Mouse (Mus musculus) heart, embryonic 14.5 days (tissue): ENCODE measurements around the gene Rassf5. TPM values are rescaled to one million over a fixed set of nuclear protein-coding genes. Genes with fewer than 3 reads are reported as not detected.
A peak's percentile ranks its signal among the peaks of the same experiment; 100 is the strongest.

Source experiments
- ATAC-seq: fragments of 200-750 bp; cut with Nextera tagmentation; 2 replicates; pipeline ENCODE4 v1.8.0; 2017; ENCODE audit warnings: low read depth, moderate TSS enrichment; ENCODE audit not compliant: insufficient number of reproducible peaks, insufficient read depth, low FRiP score
- H3K27ac ChIP-seq, 2 experiments: fragments of 200-500 bp in 1 of 2; fragments of 300-500 bp in 1 of 2; sonication (generic) in 1 of 2; replicated peaks in 1 of 2; 2 replicates each; pipeline ENCODE4 v1.5.1; 2012 to 2014; ENCODE audit warnings: low read depth in 2 of 2, low read length in 2 of 2, control low read depth in 1 of 2, mild to moderate bottlenecking in 1 of 2, mixed read lengths in 1 of 2; ENCODE audit not compliant: control insufficient read depth in 1 of 2, insufficient read depth in 1 of 2
- H3K27me3 ChIP-seq: fragments of 300-500 bp; sonication (generic); 2 replicates; pipeline ENCODE4 v1.6.1; 2014; ENCODE audit warnings: mild to moderate bottlenecking, low read length, control low read depth; ENCODE audit not compliant: control insufficient read depth, insufficient read depth
- H3K36me3 ChIP-seq: fragments of 300-500 bp; sonication (generic); 2 replicates; pipeline ENCODE4 v1.6.1; 2014; ENCODE audit warnings: mild to moderate bottlenecking, control low read depth, low read length, mixed read lengths; ENCODE audit not compliant: control insufficient read depth, insufficient read depth
- H3K4me1 ChIP-seq, 2 experiments: fragments of 200-500 bp in 1 of 2; fragments of 300-500 bp in 1 of 2; sonication (generic) in 1 of 2; 2 replicates each; pipeline ENCODE4 v1.6.1; 2012 to 2014; ENCODE audit warnings: low read length in 2 of 2, control low read depth in 1 of 2, mixed read lengths in 1 of 2; ENCODE audit not compliant: control insufficient read depth in 2 of 2, insufficient read depth in 2 of 2
- H3K4me2 ChIP-seq: fragments of 300-500 bp; sonication (generic); 2 replicates; pipeline ENCODE4 v1.6.1; 2014; ENCODE audit warnings: mild to moderate bottlenecking, low read length
- H3K4me3 ChIP-seq, 2 experiments: fragments of 200-500 bp in 1 of 2; fragments of 300-500 bp in 1 of 2; sonication (generic) in 1 of 2; 2 replicates each; pipeline ENCODE4 v1.5.1; 2012 to 2014; ENCODE audit warnings: low read length in 2 of 2, mild to moderate bottlenecking in 2 of 2, control low read depth in 1 of 2, low read depth in 1 of 2, moderate library complexity in 1 of 2; ENCODE audit not compliant: control insufficient read depth in 1 of 2, insufficient read depth in 1 of 2
- H3K9ac ChIP-seq: fragments of 300-500 bp; sonication (generic); 2 replicates; pipeline ENCODE4 v1.6.1; 2014; ENCODE audit warnings: mild to moderate bottlenecking, low read length
- H3K9me3 ChIP-seq: fragments of 300-500 bp; sonication (generic); 2 replicates; pipeline ENCODE4 v1.6.1; 2016; ENCODE audit warnings: low read length, control low read depth; ENCODE audit not compliant: control insufficient read depth
- WGBS: fragments of 180-500 bp; shearing (Covaris S2); extraction: QIAGEN DNeasy Blood & Tissue Kit; methylation state at CpG from one replicate; pipeline ENCODE4 v1.1.7; 2014; 5-methylcytosine and 5-hydroxymethylcytosine counted together
- polyA plus RNA-seq: library from polyadenylated mRNA; unstranded; fragments of >200 nt; fragmentation: Nextera tagmentation; extraction: Ambion mirVana; gene quantifications from 2 replicates; pipeline ENCODE4 v1.2.1, GENCODE M21; 2014

The Rassf5 gene
- polyA plus RNA-seq, result 10.7 and 19.3 TPM in 2 replicates

DNA sequence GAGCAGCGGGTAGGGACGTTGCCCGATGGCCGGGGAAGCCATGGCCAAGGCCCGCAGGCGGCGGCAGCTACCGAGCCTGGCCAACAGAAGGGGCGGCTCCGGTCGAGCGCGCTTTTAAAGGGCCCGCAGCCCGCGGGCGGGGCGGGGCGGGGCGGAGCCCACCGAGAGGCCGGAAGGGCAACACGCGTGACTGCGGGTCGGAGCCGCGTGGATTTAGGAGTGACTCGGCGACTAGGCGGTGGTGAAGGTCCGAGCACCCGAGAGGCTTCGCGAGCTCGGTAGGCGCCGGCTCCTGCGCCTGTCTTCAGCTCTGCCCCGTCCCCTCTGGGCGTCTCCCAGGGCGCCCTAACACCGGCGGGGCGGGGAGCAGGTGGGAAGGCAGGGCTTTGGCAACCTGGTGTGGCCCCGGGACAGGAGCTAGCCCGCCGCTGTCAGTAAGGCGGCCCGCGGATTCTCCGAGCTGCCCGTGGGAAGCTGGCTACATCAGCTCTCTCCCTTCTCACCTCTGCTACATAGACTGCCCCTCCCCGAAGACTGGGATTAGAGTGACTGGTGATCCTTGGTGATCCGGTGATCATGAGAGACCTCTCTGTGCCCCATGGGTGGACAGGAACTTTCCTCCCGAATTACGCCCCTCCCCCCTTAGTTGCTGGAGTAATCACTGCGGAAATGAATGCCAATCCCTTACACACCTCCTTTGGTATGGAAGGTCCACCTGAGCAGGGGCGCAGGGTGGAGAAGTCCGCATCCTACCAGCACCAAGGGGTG, at the start of gene Rassf5:
Gene Rassf5, minus strand, starts transcription at position 170 of the 768 bp plus-strand sequence.
- H3K36me3 ChIP-seq, result no peaks in the 10 kb centered on the region
- H3K4me2 ChIP-seq, result peak within 1 kb of the TSS; percentile 94
- peak within 1 kb of the TSS; percentile 78 for H3K9ac ChIP-seq
- no peaks in the 10 kb centered on the region for H3K9me3 ChIP-seq
- peaks cover 15% of the 10 kb centered on the region for H3K27me3 ChIP-seq
- peak within 1 kb of the TSS; percentile 72 to 91 for H3K4me3 ChIP-seq
- H3K27ac ChIP-seq, result peak within 1 kb of the TSS in 1 of 2 experiments; percentile 54; a peak in 1 of 4 replicates
- WGBS, result 1% methylated on average over 49 of the region's 60 CpGs
- peaks cover 15 to 32% of the 10 kb centered on the region in 2 experiments for H3K4me1 ChIP-seq
- ATAC-seq, result peak; percentile 44; the same call in 1 of the 2 replicates

DNA sequence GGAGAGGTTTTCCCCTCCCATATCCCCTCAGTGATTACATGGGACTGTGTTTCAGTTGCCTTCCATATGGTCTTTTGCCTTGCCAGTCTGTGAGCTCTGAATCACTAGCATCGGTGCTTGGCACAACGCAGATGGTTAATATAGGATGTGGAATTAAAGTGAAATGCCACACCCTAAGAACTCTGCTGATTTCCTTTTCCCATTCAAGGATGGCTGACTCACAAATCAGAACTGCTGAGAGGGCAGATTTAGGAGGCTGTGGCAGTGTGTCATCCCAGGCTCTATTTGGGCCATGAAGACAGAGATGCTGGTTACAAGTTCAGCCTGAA, 48.8 kb upstream of the Rassf5 start:
- Histone ChIP-seq H3K4me1 (peaks cover 19 to 35% of the 10 kb centered on the region in 2 experiments), H3K27me3 (no peaks in the 10 kb centered on the region), H3K9me3 (no peaks in the 10 kb centered on the region), H3K27ac (0 out of 4 replicates have a peak overlapping the region, but pooled peaks of 1 of the 2 experiments have one; percentile 24), H3K4me3 (no peak overlapping the region), H3K4me2 (no peak overlapping the region), H3K9ac (no peak overlapping the region; the same call in 1 of the 2 replicates), H3K36me3 (peaks cover 76% of the 10 kb centered on the region)
- no peak for ATAC-seq
- 66% methylated on average over 2 of the region's 2 CpGs for WGBS

DNA sequence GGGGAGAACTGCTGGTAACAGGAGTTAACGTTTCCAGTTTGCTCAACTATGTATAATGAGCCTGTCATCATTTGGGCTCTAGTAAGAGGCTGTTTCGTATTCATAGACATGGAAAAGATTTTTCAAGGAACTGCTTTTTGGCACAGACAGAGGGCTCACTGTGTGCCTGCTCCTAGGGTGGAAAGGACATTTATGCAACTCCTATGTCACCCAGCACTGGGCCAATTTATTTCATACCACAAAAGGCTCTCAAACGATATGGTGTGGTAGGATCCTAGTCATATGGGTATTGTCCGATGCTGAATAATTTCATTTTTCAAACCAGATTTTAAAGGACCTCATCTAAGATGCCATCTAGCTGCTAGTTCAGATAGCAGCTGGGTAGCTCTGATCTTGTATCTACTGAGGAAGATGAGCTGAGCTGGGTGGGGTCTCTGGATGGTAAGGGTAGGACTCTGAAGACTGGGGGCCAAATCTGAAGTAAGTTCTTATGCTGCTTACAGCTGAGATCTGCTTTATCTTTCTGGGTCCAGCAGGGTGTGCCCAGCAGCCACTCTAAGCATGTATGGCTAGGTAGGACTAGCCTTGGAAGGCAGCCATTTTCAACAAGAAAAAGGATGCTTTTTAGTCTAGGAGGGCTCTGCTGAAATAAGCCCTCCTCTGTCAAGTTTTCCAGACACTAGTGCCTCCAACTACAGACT, 48.3 kb upstream of the Rassf5 start:
- WGBS, result 88% methylated on average over 4 of the region's 4 CpGs
- Histone ChIP-seq H3K36me3 (peaks cover 77% of the 10 kb centered on the region), H3K9me3 (no peaks in the 10 kb centered on the region), H3K27me3 (no peaks in the 10 kb centered on the region), H3K4me2 (no peak overlapping the region), H3K27ac (no peak overlapping the region), H3K9ac (no peak overlapping the region), H3K4me1 (peaks cover 20 to 35% of the 10 kb centered on the region in 2 experiments), H3K4me3 (no peak overlapping the region)
- no peak for ATAC-seq

DNA sequence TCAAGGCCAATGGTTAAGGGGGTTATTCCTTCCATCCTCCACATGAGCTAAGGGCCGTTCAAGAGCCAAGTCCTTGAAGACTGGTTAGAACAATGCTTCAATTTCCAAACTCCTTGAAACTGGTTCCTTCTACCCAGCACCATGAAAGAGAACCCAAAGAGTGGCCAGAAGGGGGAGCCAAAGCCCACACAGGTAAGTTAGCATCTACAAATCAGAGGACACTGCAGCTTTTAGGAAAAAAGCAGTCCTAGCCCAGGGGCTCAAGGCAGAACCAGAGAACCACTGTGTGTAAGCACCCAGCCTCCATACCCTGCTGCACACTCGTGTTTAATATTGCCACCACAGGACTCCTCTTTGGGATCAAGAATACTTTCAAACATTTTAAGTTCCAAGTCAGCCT, 45.6 kb upstream of the Rassf5 start:
- H3K4me2 ChIP-seq, result no peak overlapping the region
- peaks cover 72% of the 10 kb centered on the region for H3K36me3 ChIP-seq
- no peaks in the 10 kb centered on the region for H3K27me3 ChIP-seq
- peaks cover 10 to 19% of the 10 kb centered on the region in 2 experiments for H3K4me1 ChIP-seq
- no peak for ATAC-seq
- WGBS, result 53% methylated on average over 2 of the region's 2 CpGs
- H3K4me3 ChIP-seq, result no peak overlapping the region
- no peaks in the 10 kb centered on the region for H3K9me3 ChIP-seq
- no peak overlapping the region for H3K9ac ChIP-seq
- no peak overlapping the region for H3K27ac ChIP-seq

DNA sequence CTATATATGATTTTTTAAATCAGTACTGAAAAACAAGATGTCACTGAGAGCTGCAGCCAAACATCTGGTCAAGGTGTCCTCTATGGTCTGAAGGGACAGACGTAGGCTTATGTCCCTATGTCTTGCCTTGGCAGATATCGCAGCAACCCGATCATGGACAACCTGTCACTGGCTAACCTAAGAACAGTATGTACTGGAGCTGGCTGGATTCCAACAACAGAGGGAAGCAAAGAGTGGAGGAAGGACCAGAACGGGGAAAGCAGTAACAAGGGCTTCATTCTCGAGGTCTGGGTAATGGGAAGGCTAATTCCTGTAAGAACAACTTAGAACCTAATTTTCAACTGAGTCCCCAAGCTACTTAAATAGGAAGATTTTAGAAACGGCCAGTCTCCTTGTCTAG, 43.9 kb upstream of the Rassf5 start:
- H3K9ac ChIP-seq, result no peak overlapping the region
- H3K4me1 ChIP-seq, result peaks cover 4% of the 10 kb centered on the region in 2 experiments; a peak in 3 of 4 replicates
- WGBS, result 71% methylated on average over 6 of the region's 6 CpGs
- no peak overlapping the region for H3K27ac ChIP-seq
- no peak overlapping the region for H3K4me3 ChIP-seq
- ATAC-seq, result no peak
- peaks cover 66% of the 10 kb centered on the region for H3K36me3 ChIP-seq
- H3K9me3 ChIP-seq, result no peaks in the 10 kb centered on the region
- no peaks in the 10 kb centered on the region for H3K27me3 ChIP-seq
- no peak overlapping the region for H3K4me2 ChIP-seq

DNA sequence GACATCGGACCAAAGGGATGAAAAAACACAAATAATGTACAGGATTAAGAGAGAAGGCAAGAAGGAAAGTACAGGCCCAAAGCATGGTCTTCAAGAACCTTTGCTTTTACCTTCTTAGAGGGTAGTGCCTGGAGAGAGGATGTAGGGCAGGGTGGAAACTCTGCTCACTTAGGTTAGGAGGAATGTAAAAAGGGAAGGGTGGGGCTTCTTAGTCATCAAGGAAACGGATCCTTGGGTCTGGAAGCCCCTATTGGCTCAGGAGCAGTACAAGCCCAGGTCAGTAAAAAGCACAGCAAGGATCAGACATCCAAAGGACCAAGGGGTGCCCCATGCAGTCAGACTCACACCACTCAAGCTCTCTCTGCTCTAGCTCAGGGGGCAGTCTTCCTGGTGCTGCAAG, 42.2 kb upstream of the Rassf5 start:
- H3K27ac ChIP-seq, result no peak overlapping the region; a peak in 1 of 4 replicates
- H3K9me3 ChIP-seq, result no peaks in the 10 kb centered on the region
- peaks cover 52% of the 10 kb centered on the region for H3K36me3 ChIP-seq
- no peaks in the 10 kb centered on the region for H3K27me3 ChIP-seq
- no peak overlapping the region for H3K4me2 ChIP-seq
- 50% methylated on average over 2 of the region's 2 CpGs for WGBS
- H3K4me1 ChIP-seq, result peaks cover 4 to 5% of the 10 kb centered on the region in 2 experiments; a peak in 3 of 4 replicates
- ATAC-seq, result no peak
- H3K4me3 ChIP-seq, result no peak overlapping the region
- H3K9ac ChIP-seq, result no peak overlapping the region

DNA sequence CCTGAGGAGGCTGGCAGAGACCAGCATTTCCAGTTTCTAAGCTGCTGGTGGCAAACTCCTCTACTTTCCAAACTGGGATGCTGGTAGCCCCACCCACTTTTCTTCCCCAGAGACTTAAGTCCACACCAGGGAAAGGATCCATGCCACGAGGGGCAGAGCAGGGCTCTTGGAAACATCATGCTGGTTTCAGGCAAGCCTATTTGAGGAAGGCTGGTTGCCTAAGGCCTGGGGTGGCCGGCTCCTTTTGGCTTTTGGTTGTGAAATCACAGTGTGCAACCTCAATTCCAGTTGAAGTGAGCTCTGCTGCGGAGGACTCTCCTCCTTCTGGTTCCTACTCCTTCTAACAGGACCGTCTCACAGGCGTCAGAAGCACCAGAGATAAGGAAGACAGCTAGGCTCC, 41.7 kb upstream of the Rassf5 start:
- H3K9ac ChIP-seq, result no peak overlapping the region
- H3K4me1 ChIP-seq, result peaks cover 4 to 6% of the 10 kb centered on the region in 2 experiments; a peak in 3 of 4 replicates
- H3K4me2 ChIP-seq, result no peak overlapping the region
- no peak for ATAC-seq
- no peak overlapping the region for H3K4me3 ChIP-seq
- no peak overlapping the region for H3K27ac ChIP-seq
- 32% methylated on average over 5 of the region's 5 CpGs for WGBS
- H3K36me3 ChIP-seq, result peaks cover 48% of the 10 kb centered on the region
- no peaks in the 10 kb centered on the region for H3K27me3 ChIP-seq
- H3K9me3 ChIP-seq, result no peaks in the 10 kb centered on the region
